Mouse (Mus musculus) lung, postnatal 0 days (tissue): ENCODE data around the gene Ethe1. TPM values are rescaled to one million over a fixed set of nuclear protein-coding genes. Genes with fewer than 3 reads are reported as not detected.
"Not testable (repeated sequence)": the region's sequence is repeated elsewhere in the genome, so short reads cannot be mapped to it uniquely, and the experiment has no call there.

Source experiments
- ATAC-seq: fragments of 200-750 bp; cut with Nextera tagmentation; 2 replicates; pipeline ENCODE4 v1.8.0; 2017; ENCODE audit warnings: moderate library complexity
- DNase-seq: peaks from one replicate; pipeline ENCODE4 v3.0.0-alpha.2; 2016; ENCODE audit warnings: low spot score
- H3K27ac ChIP-seq: fragments of 300-500 bp; sonication (generic); 2 replicates; pipeline ENCODE4 v1.5.1; 2014; ENCODE audit warnings: antibody characterized with exemption, mild to moderate bottlenecking, low read length, mixed read lengths
- H3K27me3 ChIP-seq: fragments of 300-500 bp; sonication (generic); replicated peaks from 2 replicates; pipeline ENCODE4 v1.6.1; 2014; ENCODE audit warnings: low read length, mixed read lengths; ENCODE audit not compliant: insufficient read depth
- H3K36me3 ChIP-seq: fragments of 300-500 bp; sonication (generic); 2 replicates; pipeline ENCODE4 v1.6.1; 2014; ENCODE audit warnings: low read length, mixed read lengths; ENCODE audit not compliant: insufficient read depth
- H3K4me1 ChIP-seq: fragments of 300-500 bp; sonication (generic); 2 replicates; pipeline ENCODE4 v1.6.1; 2014; ENCODE audit warnings: antibody characterized with exemption, low read depth, low read length, mixed read lengths; ENCODE audit not compliant: insufficient read depth
- H3K4me2 ChIP-seq: fragments of 300-500 bp; sonication (generic); replicated peaks from 2 replicates; pipeline ENCODE4 v1.6.1; 2014; ENCODE audit warnings: low read depth, mild to moderate bottlenecking, low read length, moderate library complexity, mixed read lengths
- H3K4me3 ChIP-seq: fragments of 300-500 bp; sonication (generic); 2 replicates; pipeline ENCODE4 v1.5.1; 2014; ENCODE audit warnings: low read depth, low read length
- H3K9ac ChIP-seq: fragments of 300-500 bp; sonication (generic); replicated peaks from 2 replicates; pipeline ENCODE4 v1.6.1; 2014; ENCODE audit warnings: low read depth, mild to moderate bottlenecking
- H3K9me3 ChIP-seq: fragments of 300-500 bp; sonication (generic); 2 replicates; pipeline ENCODE4 v1.6.1; 2016; ENCODE audit warnings: low read length, mixed read lengths
- CTCF ChIP-seq: IDR thresholded peaks from 2 replicates; pipeline ENCODE4 v1.5.1; 2016; ENCODE audit warnings: antibody characterized with exemption, mild to moderate bottlenecking
- EP300 ChIP-seq: IDR thresholded peaks from 2 replicates; pipeline ENCODE4 v1.6.1; 2016; ENCODE audit warnings: antibody characterized with exemption, mild to moderate bottlenecking, control low read depth
- WGBS: fragments of 180-500 bp; shearing (Covaris S2); extraction: QIAGEN DNeasy Blood & Tissue Kit; methylation state at CpG from one replicate; pipeline ENCODE4 v1.1.7; 2014; 5-methylcytosine and 5-hydroxymethylcytosine counted together
- polyA plus RNA-seq: library from polyadenylated mRNA; unstranded; fragments of >200 nt; fragmentation: Nextera tagmentation; extraction: Ambion mirVana; gene quantifications from 2 replicates; pipeline ENCODE4 v1.2.1, GENCODE M21; 2015

Gene Ethe1
- polyA plus RNA-seq, 1 experiment from 2014 or later: 13.4 TPM

- Histone ChIP-seq H3K4me1 (peaks cover 8% of the 10 kb centered on the region; the same call in 1 of the 2 replicates), H3K4me2 (no peak overlapping the region), H3K27ac (no peak overlapping the region), H3K36me3 (no peaks in the 10 kb centered on the region), H3K27me3 (peaks cover 11% of the 10 kb centered on the region; the same call in 1 of the 2 replicates), H3K4me3 (no peak overlapping the region), H3K9me3 (no peaks in the 10 kb centered on the region), H3K9ac (no peak overlapping the region)
- TF ChIP-seq EP300 (no peak), CTCF (no peak)
- DNase-seq (no peak), ATAC-seq (no peak)
- 58% methylated on average over 13 of the region's 13 CpGs for WGBS
Observed at GRCm38 (mm10) chr7:24614816-24615215, 27.5 kb downstream of the Ethe1 start.

GRCm38 (mm10) chr7:24617763-24618162, 30.4 kb downstream of the Ethe1 start:
- WGBS: 63% methylated on average over 8 of the region's 8 CpGs
- Histone ChIP-seq H3K27me3 (no peaks in the 10 kb centered on the region), H3K4me2 (no peak overlapping the region), H3K9ac (no peak overlapping the region), H3K27ac (no peak overlapping the region), H3K9me3 (no peaks in the 10 kb centered on the region), H3K36me3 (no peaks in the 10 kb centered on the region), H3K4me1 (peaks cover under 1% of the 10 kb centered on the region; the same call in 1 of the 2 replicates), H3K4me3 (no peak overlapping the region)
- TF ChIP-seq EP300 (no peak), CTCF (no peak)
- ATAC-seq (no peak), DNase-seq (no peak)

- not testable (repeated sequence) for H3K4me1 ChIP-seq, DNase-seq, H3K27ac ChIP-seq, ATAC-seq, H3K9ac ChIP-seq, H3K36me3 ChIP-seq, H3K4me2 ChIP-seq, H3K4me3 ChIP-seq, H3K9me3 ChIP-seq, H3K27me3 ChIP-seq
- WGBS: 87% methylated on average over 8 of the region's 8 CpGs
Observed at GRCm38 (mm10) chr7:24618374-24618773, 31.0 kb downstream of the Ethe1 start.

DNA sequence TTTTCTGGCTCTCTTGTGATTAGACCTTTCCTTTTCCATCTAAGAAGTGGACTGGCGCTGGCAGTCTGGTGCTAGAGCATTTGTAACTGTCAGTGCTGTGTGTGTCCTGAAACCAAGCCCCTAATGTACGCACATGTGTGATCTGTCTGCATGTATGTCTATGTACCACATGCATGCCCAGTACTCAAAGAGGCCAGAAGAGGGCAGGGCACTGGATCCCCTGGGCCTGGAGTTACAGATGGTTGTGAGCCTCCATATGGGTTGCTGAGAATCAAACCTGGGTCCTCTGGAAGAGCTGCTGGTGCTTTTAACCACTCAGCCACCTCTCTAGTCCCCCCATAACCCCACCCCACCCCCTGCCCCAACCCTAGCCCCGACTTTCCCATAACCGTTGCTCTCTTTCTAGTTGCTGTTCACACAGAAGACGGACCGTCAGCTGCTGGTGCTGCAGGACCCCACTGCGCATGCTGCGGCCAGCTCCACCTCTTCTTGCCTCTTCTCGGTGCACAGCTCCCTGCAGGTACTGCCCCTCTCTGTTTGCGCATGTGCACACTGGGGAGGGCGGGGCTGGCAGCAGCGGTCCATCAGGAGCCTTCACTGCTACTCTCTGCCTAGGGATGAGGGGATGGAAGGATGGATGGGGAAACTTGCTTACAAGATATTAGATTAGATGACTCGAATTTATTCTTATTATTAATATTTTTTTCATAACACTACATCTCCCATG, 32.5 kb downstream of the Ethe1 start:
- ATAC-seq (no peak), DNase-seq (no peak)
- no peaks in the 10 kb centered on the region; the same call in 1 of the 2 replicates for H3K36me3 ChIP-seq
- H3K27ac ChIP-seq: no peak overlapping the region
- no peak overlapping the region for H3K4me2 ChIP-seq
- no peak overlapping the region for H3K9ac ChIP-seq
- H3K4me1 ChIP-seq: no peaks in the 10 kb centered on the region
- no peak overlapping the region for H3K4me3 ChIP-seq
- H3K9me3 ChIP-seq: no peaks in the 10 kb centered on the region
- peak; percentile 9; the same call in 1 of the 2 replicates for TF ChIP-seq CTCF
- no peak for TF ChIP-seq EP300
- WGBS: 63% methylated on average over 13 of the region's 13 CpGs
- H3K27me3 ChIP-seq: no peaks in the 10 kb centered on the region

DNA sequence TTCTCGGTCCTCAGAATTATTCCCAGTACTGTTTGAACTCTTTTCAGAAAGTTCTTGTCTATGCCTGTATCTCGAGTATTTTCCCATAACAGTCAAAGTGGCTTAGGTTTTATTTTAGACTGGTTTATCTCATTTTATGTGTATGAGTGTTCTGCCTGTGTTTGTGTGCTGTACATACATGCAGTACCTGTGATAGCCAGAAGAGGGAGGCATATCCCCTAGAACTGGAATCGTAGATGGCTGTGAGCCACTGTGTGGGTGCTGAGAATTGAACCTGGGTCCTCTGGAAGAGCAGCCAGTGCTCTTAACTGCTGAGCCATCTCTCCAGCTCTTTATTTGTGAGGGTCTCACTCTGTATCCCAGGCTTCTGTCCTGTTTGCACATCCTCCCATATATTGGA, 33.9 kb downstream of the Ethe1 start:
- H3K27ac ChIP-seq: no peak overlapping the region
- H3K9me3 ChIP-seq: no peaks in the 10 kb centered on the region
- H3K36me3 ChIP-seq: no peaks in the 10 kb centered on the region; the same call in 1 of the 2 replicates
- H3K4me2 ChIP-seq: no peak overlapping the region
- no peaks in the 10 kb centered on the region for H3K4me1 ChIP-seq
- DNase-seq: no peak
- 85% methylated on average over 3 of the region's 3 CpGs for WGBS
- no peak overlapping the region for H3K9ac ChIP-seq
- H3K4me3 ChIP-seq: no peak overlapping the region
- H3K27me3 ChIP-seq: no peaks in the 10 kb centered on the region
- no peak for TF ChIP-seq EP300
- TF ChIP-seq CTCF: peak; percentile 43
- ATAC-seq: no peak

GRCm38 (mm10) chr7:24622967-24623366, 35.6 kb downstream of the Ethe1 start:
- no peak overlapping the region for H3K4me3 ChIP-seq
- no peaks in the 10 kb centered on the region for H3K9me3 ChIP-seq
- H3K27me3 ChIP-seq: no peaks in the 10 kb centered on the region
- H3K4me2 ChIP-seq: no peak overlapping the region
- H3K4me1 ChIP-seq: no peaks in the 10 kb centered on the region
- no peak overlapping the region for H3K27ac ChIP-seq
- whole genome bisulfite sequencing: 82% methylated on average over 6 of the region's 6 CpGs
- TF ChIP-seq CTCF (no peak), EP300 (no peak)
- DNase-seq (no peak), ATAC-seq (no peak)
- H3K9ac ChIP-seq: no peak overlapping the region
- H3K36me3 ChIP-seq: no peaks in the 10 kb centered on the region; the same call in 1 of the 2 replicates
